Mouse (Mus musculus) lung, adult 2 months (tissue): ENCODE data around the gene Sh3bp5.

ENCODE experiments used
- CTCF ChIP-seq: fragments of 200-500 bp; IDR thresholded peaks from 2 replicates; pipeline ENCODE4 v1.5.1; 2011; ENCODE audit warnings: mild to moderate bottlenecking, low read length, control low read depth; ENCODE audit not compliant: insufficient read depth
- POLR2A ChIP-seq: fragments of 200-500 bp; IDR thresholded peaks from 2 replicates; pipeline ENCODE4 v1.6.1; 2011; ENCODE audit warnings: low read depth, mild to moderate bottlenecking, control low read depth, low read length, borderline replicate concordance; ENCODE audit errors: extremely low read depth

DNA sequence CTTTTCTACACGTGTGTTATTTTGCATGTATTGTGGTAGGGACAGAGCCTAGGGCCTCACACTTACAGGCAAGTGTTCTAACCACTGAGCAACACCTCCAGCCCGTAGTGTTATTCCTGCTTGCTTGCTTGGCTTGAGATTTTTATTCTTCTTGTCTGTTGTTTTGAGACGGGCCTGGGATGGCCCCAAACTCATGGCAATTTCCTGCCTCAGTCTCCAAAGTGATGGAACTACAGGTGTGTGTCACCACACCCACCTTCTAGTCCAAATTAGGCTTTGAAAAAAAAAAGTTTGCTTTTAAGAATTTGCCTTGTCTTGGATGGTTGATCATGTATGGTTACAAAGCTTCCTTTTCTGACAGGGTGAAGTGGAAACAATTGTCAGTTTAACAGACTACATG, 19.5 kb downstream of the Sh3bp5 start:
- TF ChIP-seq CTCF (no peak), POLR2A (no peak)
